ENCODE assay signal across 8 mouse cellular contexts in genomic region chr1:88562361-88562760, GRCm38 (mm10). TPM values are rescaled to one million over a fixed set of nuclear protein-coding genes. Genes with fewer than 3 reads are reported as not detected.
DNase-seq lines count a peak whose midpoint lies in the region; ATAC-seq lines count a peak whose summit lies in the region.

No protein-coding gene starts in this region.

- no peak overlapping the region for H3K4me3 ChIP-seq in limb, embryonic 10.5 days

- DNase-seq in 3T3-L1 (ENCODE audit: low read depth, low spot score), result peak; percentile 72
- DNase-seq in adrenal gland, adult 18-20 months (ENCODE audit: low spot score in 2 of 2), result peak; percentile 87 to 88
- peak; percentile 93 for DNase-seq in embryo, embryonic 10 days (ENCODE audit: low spot score)
- DNase-seq in gastrocnemius, postnatal 4 days (ENCODE audit: low spot score in 2 of 2), result peak; percentile 60 to 80
- peak; percentile 62 to 86 for DNase-seq in kidney, adult 8-10 months
- peak; percentile 85 for DNase-seq in limb, embryonic 10.5 days (ENCODE audit: low spot score)
- peak; percentile 82 for DNase-seq in splenic B cell, adult 2 months (ENCODE audit: low read depth, low spot score)

- H3K27ac ChIP-seq in limb, embryonic 10.5 days, result no peak overlapping the region

- peaks cover 13% of the 10 kb centered on the region for H3K4me1 ChIP-seq in limb, embryonic 10.5 days

- ATAC-seq in monocyte, adult 5-6 weeks (replicated peaks; ENCODE audit: insufficient number of reproducible peaks, low FRiP score, low TSS enrichment, poor library complexity, severe bottlenecking), result peak; percentile 81

- H3K36me3 ChIP-seq in limb, embryonic 10.5 days, result no peaks in the 10 kb centered on the region
- no peaks in the 10 kb centered on the region for H3K36me3 ChIP-seq in splenic B cell, adult 2 months (ENCODE audit: control insufficient read depth, insufficient read depth, low read length, poor library complexity, severe bottlenecking)

- H3K9me3 ChIP-seq in limb, embryonic 10.5 days (replicated peaks), result no peaks in the 10 kb centered on the region

- 26% methylated on average over 3 of the region's 3 CpGs for WGBS in limb, embryonic 10.5 days

- no peaks in the 10 kb centered on the region for H3K27me3 ChIP-seq in limb, embryonic 10.5 days (ENCODE audit: low read depth, poor library complexity, severe bottlenecking)
- H3K27me3 ChIP-seq in splenic B cell, adult 2 months (ENCODE audit: control insufficient read depth, insufficient read depth, low read length, poor library complexity, severe bottlenecking), result no peaks in the 10 kb centered on the region

RNA-seq across cellular contexts. Expression of gene Glrp1, which starts 52.5 kb away (rescaled TPM):
- not detected for total RNA-seq in adrenal gland, adult 18-20 months (2021)
- total RNA-seq in gastrocnemius, postnatal 4 days (2021), result not detected
- not detected in 2 replicates for polyA plus RNA-seq in limb, embryonic 10.5 days (2016; fragmentation: Nextera tagmentation; extraction: Ambion mirVana)
- total RNA-seq in monocyte, adult 5-6 weeks (2017), result not detected in 3 replicates
